Mouse (Mus musculus): ENCODE results near the gene Phf21b.
A peak's percentile ranks its signal among the peaks of the same experiment; 100 is the strongest.
"Not testable (repeated sequence)": the region's sequence is repeated elsewhere in the genome, so short reads cannot be mapped to it uniquely, and the experiment has no call there.

Phf21b gene

GRCm38 (mm10) chr15:84775421-84776174 lies 80.3 kb downstream of the Phf21b start:
- no peak for DNase-seq (ENCODE audit: low spot score in 2 of 2)

GRCm38 (mm10) chr15:84772191-84773111 lies 83.4 kb downstream of the Phf21b start:
- no peak for DNase-seq (ENCODE audit: low spot score in 2 of 2)

- DNase-seq (ENCODE audit: low spot score in 2 of 2): no peak
These were observed 86.1 kb downstream of the Phf21b start for GRCm38 (mm10) chr15:84769641-84770341.

- not testable (repeated sequence) for DNase-seq (ENCODE audit: low spot score in 2 of 2)
These were observed 87.3 kb downstream of the Phf21b start for GRCm38 (mm10) chr15:84768531-84768930.

- no peak for DNase-seq (ENCODE audit: low spot score in 2 of 2)
These were observed 89.2 kb downstream of the Phf21b start for GRCm38 (mm10) chr15:84766621-84767020.

- no peak for DNase-seq (ENCODE audit: low spot score in 2 of 2)
These were observed 92.4 kb downstream of the Phf21b start for GRCm38 (mm10) chr15:84763423-84763812.

GRCm38 (mm10) chr15:84762712-84763422 lies 93.0 kb downstream of the Phf21b start:
- no peak for DNase-seq (ENCODE audit: low spot score in 2 of 2)

GRCm38 (mm10) chr15:84758493-84758892 lies 97.4 kb downstream of the Phf21b start:
- no peak for DNase-seq (ENCODE audit: low spot score in 2 of 2)

GRCm38 (mm10) chr15:84756426-84756825 lies 99.4 kb downstream of the Phf21b start:
- no peak for DNase-seq (ENCODE audit: low spot score in 2 of 2)

- peak in 1 of 2 experiments; percentile 71 for DNase-seq (ENCODE audit: low spot score in 2 of 2)
These were observed 100.9 kb downstream of the Phf21b start for GRCm38 (mm10) chr15:84754987-84755386.

GRCm38 (mm10) chr15:84745831-84746230 lies 110.0 kb downstream of the Phf21b start:
- no peak for DNase-seq (ENCODE audit: low spot score in 2 of 2)

- no peak for DNase-seq (ENCODE audit: low spot score in 2 of 2)
These were observed 111.5 kb downstream of the Phf21b start for GRCm38 (mm10) chr15:84744308-84744707.

- DNase-seq (ENCODE audit: low spot score in 2 of 2): no peak
These were observed 112.5 kb downstream of the Phf21b start for GRCm38 (mm10) chr15:84743347-84743746.

- no peak for DNase-seq (ENCODE audit: low spot score in 2 of 2)
These were observed 114.3 kb downstream of the Phf21b start for GRCm38 (mm10) chr15:84741573-84741972.

GRCm38 (mm10) chr15:84738246-84738645 lies 117.6 kb downstream of the Phf21b start:
- no peak for DNase-seq (ENCODE audit: low spot score in 2 of 2)

GRCm38 (mm10) chr15:84736994-84737346 lies 118.9 kb downstream of the Phf21b start:
- DNase-seq (ENCODE audit: low spot score in 2 of 2): no peak

- peak in 1 of 2 experiments; percentile 15 for DNase-seq (ENCODE audit: low spot score in 2 of 2)
These were observed 119.4 kb downstream of the Phf21b start for GRCm38 (mm10) chr15:84736346-84736993.

All from frontal cortex, postnatal 10 days (tissue).